Mouse (Mus musculus) liver, embryonic 12.5 days (tissue): ENCODE measurements around the gene Wdr26. TPM values are rescaled to one million over a fixed set of nuclear protein-coding genes. Genes with fewer than 3 reads are reported as not detected.

Experiments used
- ATAC-seq: fragments of 200-750 bp; cut with Nextera tagmentation; 2 replicates; pipeline ENCODE4 v1.8.0; 2017; ENCODE audit warnings: moderate number of reproducible peaks, mild to moderate bottlenecking, moderate library complexity
- H3K27ac ChIP-seq: fragments of 300-500 bp; sonication (generic); 2 replicates; pipeline ENCODE4 v1.5.1; 2016; ENCODE audit warnings: mild to moderate bottlenecking
- H3K27me3 ChIP-seq: fragments of 300-500 bp; sonication (generic); replicated peaks from 2 replicates; pipeline ENCODE4 v1.6.1; 2016; ENCODE audit warnings: mild to moderate bottlenecking, moderate library complexity
- H3K36me3 ChIP-seq: fragments of 300-500 bp; sonication (generic); 2 replicates; pipeline ENCODE4 v1.6.1; 2016; ENCODE audit warnings: mild to moderate bottlenecking, moderate library complexity
- H3K4me1 ChIP-seq: fragments of 300-500 bp; sonication (generic); 2 replicates; pipeline ENCODE4 v1.6.1; 2016
- H3K4me2 ChIP-seq: fragments of 300-500 bp; sonication (generic); 2 replicates; pipeline ENCODE4 v1.6.1; 2016; ENCODE audit warnings: mild to moderate bottlenecking, moderate library complexity
- H3K4me3 ChIP-seq: fragments of 300-500 bp; sonication (generic); 2 replicates; pipeline ENCODE4 v1.5.1; 2016; ENCODE audit warnings: mild to moderate bottlenecking, moderate library complexity
- H3K9ac ChIP-seq: fragments of 300-500 bp; sonication (generic); 2 replicates; pipeline ENCODE4 v1.6.1; 2016; ENCODE audit warnings: mild to moderate bottlenecking, moderate library complexity
- H3K9me3 ChIP-seq: fragments of 300-500 bp; sonication (generic); replicated peaks from 2 replicates; pipeline ENCODE4 v1.6.1; 2016; ENCODE audit warnings: mild to moderate bottlenecking, moderate library complexity
- WGBS: fragments of 180-500 bp; shearing (Covaris S2); methylation state at CpG from one replicate; pipeline ENCODE4 v1.1.7; 2016; ENCODE audit not compliant: insufficient replicate concordance; 5-methylcytosine and 5-hydroxymethylcytosine counted together
- polyA plus RNA-seq: library from polyadenylated mRNA; unstranded; fragments of >200 nt; fragmentation: Nextera tagmentation; extraction: Ambion mirVana; gene quantifications from 2 replicates; pipeline ENCODE4 v1.2.1, GENCODE M21; 2016

The Wdr26 gene
- polyA plus RNA-seq, 1 experiment from 2014 or later, result 52.5 TPM

- peak overlapping the region; percentile 100 for H3K27ac ChIP-seq
- 65% methylated on average over 9 of the region's 9 CpGs for WGBS
- H3K9ac ChIP-seq, result peak overlapping the region; percentile 87
- H3K27me3 ChIP-seq, result no peaks in the 10 kb centered on the region
- no peaks in the 10 kb centered on the region for H3K36me3 ChIP-seq
- H3K4me2 ChIP-seq, result peak overlapping the region; percentile 94
- H3K9me3 ChIP-seq, result peaks cover under 1% of the 10 kb centered on the region; the same call in 1 of the 2 replicates
- peak overlapping the region; percentile 61 for H3K4me3 ChIP-seq
- H3K4me1 ChIP-seq, result peaks cover 70% of the 10 kb centered on the region
- ATAC-seq, result no peak
Measured at GRCm38 (mm10) chr1:181255450-181255849, 43.6 kb upstream of the Wdr26 start.

DNA sequence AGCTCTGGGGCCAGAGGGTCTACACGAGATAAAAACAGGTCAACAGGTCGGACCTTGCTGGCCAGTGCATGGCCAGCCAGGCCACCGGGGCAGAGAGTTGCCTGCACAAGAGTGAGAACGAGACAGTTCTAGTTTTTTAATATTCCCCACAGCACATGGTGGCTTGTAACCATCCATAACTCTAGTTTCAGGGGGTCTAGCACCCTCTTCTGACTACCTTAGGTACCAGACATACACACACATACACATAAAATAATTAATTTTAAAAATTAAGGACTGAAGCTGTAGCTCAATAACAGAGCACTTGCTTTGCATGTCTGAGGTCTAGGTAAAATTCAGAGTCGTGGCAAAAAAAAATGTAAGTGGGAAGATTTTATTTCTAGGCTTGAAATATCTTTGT lies 39.8 kb upstream of the Wdr26 start:
- H3K27me3 ChIP-seq, result no peaks in the 10 kb centered on the region
- H3K9ac ChIP-seq, result no peak overlapping the region
- peaks cover 65% of the 10 kb centered on the region for H3K4me1 ChIP-seq
- WGBS, result 78% methylated on average over 5 of the region's 5 CpGs
- no peak overlapping the region for H3K4me2 ChIP-seq
- 0 out of 2 replicates have a peak, but pooled peaks cover 3% of the 10 kb centered on the region for H3K36me3 ChIP-seq
- H3K9me3 ChIP-seq, result peaks cover 4% of the 10 kb centered on the region; the same call in 1 of the 2 replicates
- peak overlapping the region; percentile 43; the same call in 1 of the 2 replicates for H3K27ac ChIP-seq
- no peak overlapping the region for H3K4me3 ChIP-seq
- ATAC-seq, result no peak

- Histone ChIP-seq H3K4me1 (peaks cover 65% of the 10 kb centered on the region), H3K36me3 (0 out of 2 replicates have a peak, but pooled peaks cover 3% of the 10 kb centered on the region), H3K9me3 (peaks cover 4% of the 10 kb centered on the region; the same call in 1 of the 2 replicates), H3K27me3 (no peaks in the 10 kb centered on the region), H3K27ac (peak overlapping the region; percentile 15; the same call in 1 of the 2 replicates), H3K4me2 (no peak overlapping the region), H3K9ac (no peak overlapping the region), H3K4me3 (no peak overlapping the region)
- WGBS, result 92% methylated on average over 8 of the region's 8 CpGs
- ATAC-seq, result no peak
Measured at GRCm38 (mm10) chr1:181250961-181251360, 39.2 kb upstream of the Wdr26 start.

DNA sequence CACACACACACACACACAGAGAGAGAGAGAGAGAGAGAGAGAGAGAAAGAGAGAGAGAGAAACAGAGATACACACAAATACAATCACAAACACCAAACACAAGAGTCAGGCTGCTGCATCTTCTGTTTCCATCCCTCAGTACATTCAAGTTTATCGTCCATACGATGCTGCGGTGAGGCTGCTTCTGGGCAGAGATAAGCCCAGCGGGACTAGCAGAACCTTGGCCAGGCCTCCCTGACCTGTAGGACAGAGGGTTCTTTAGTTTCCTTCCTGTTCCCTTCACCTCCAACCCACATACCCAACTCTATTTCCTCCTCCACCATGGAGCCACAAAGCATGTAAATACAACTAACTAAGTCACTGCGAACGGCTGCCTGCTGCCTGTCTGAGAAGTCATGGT lies 37.7 kb upstream of the Wdr26 start:
- no peaks in the 10 kb centered on the region for H3K27me3 ChIP-seq
- peak overlapping the region; percentile 48 for H3K4me2 ChIP-seq
- ATAC-seq, result peak; percentile 82
- H3K36me3 ChIP-seq, result 0 out of 2 replicates have a peak, but pooled peaks cover 3% of the 10 kb centered on the region
- peak overlapping the region; percentile 99 for H3K27ac ChIP-seq
- 22% methylated on average over 6 of the region's 6 CpGs for WGBS
- peaks cover 4% of the 10 kb centered on the region; the same call in 1 of the 2 replicates for H3K9me3 ChIP-seq
- peaks cover 65% of the 10 kb centered on the region for H3K4me1 ChIP-seq
- peak overlapping the region; percentile 45 for H3K9ac ChIP-seq
- H3K4me3 ChIP-seq, result no peak overlapping the region

GRCm38 (mm10) chr1:181247175-181247574 lies 35.4 kb upstream of the Wdr26 start:
- peak overlapping the region; percentile 99 for H3K27ac ChIP-seq
- no peak for ATAC-seq
- H3K9ac ChIP-seq, result peak overlapping the region; percentile 69
- H3K9me3 ChIP-seq, result peaks cover 4% of the 10 kb centered on the region; the same call in 1 of the 2 replicates
- H3K4me3 ChIP-seq, result 0 out of 2 replicates have a peak overlapping the region, but pooled peaks have one; percentile 8
- H3K4me2 ChIP-seq, result peak overlapping the region; percentile 69
- 30% methylated on average over 3 of the region's 3 CpGs for WGBS
- peaks cover 60% of the 10 kb centered on the region for H3K4me1 ChIP-seq
- H3K27me3 ChIP-seq, result no peaks in the 10 kb centered on the region
- 0 out of 2 replicates have a peak, but pooled peaks cover 3% of the 10 kb centered on the region for H3K36me3 ChIP-seq

DNA sequence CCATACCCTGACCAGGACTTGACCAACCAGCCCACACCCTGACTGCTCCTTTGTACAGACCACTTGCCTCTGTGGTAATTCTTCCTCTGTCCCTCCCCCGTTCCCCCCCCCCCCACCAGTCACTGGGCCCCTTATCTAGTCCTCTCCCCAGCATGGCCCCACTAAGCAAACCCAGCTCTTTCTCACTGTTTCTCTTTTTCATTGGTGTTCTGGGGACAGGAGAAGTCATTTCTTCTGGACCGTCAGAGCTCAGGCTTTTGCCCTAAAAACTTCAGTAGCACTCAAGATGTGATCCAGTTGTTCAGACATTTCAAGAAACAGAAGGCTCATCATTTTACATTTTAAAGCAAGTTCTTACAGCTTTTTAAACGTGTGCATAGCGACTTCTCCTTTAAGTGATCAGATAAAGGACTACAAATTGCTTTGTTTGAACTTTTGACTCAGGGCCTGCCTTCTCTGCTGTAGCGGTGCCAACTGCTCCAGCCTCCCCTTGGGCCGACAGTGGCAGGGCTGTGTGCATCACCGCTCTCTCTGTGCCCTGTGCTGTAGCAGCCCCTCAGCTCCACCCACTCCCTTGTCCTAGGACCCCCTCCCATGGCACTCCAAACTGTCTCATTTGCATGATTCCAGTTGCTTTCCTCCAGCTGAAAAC lies 34.8 kb upstream of the Wdr26 start:
- 7% methylated on average over 6 of the region's 7 CpGs for WGBS
- H3K9me3 ChIP-seq, result peaks cover 4% of the 10 kb centered on the region; the same call in 1 of the 2 replicates
- peak overlapping the region; percentile 18 for H3K4me3 ChIP-seq
- H3K27ac ChIP-seq, result peak overlapping the region; percentile 99
- peak overlapping the region; percentile 69 for H3K4me2 ChIP-seq
- no peaks in the 10 kb centered on the region for H3K27me3 ChIP-seq
- H3K9ac ChIP-seq, result peak overlapping the region; percentile 69
- peaks cover 60% of the 10 kb centered on the region for H3K4me1 ChIP-seq
- H3K36me3 ChIP-seq, result 0 out of 2 replicates have a peak, but pooled peaks cover 3% of the 10 kb centered on the region
- peak; percentile 70 for ATAC-seq

- peaks cover 60% of the 10 kb centered on the region for H3K4me1 ChIP-seq
- 37% methylated on average over 11 of the region's 11 CpGs for WGBS
- H3K4me3 ChIP-seq, result peak overlapping the region; percentile 18
- 0 out of 2 replicates have a peak, but pooled peaks cover 3% of the 10 kb centered on the region for H3K36me3 ChIP-seq
- H3K27me3 ChIP-seq, result no peaks in the 10 kb centered on the region
- H3K9me3 ChIP-seq, result peaks cover 4% of the 10 kb centered on the region; the same call in 1 of the 2 replicates
- peak overlapping the region; percentile 69 for H3K4me2 ChIP-seq
- H3K9ac ChIP-seq, result peak overlapping the region; percentile 69
- ATAC-seq, result peak; percentile 87
- H3K27ac ChIP-seq, result peak overlapping the region; percentile 99
Measured at GRCm38 (mm10) chr1:181245554-181246486, 34.0 kb upstream of the Wdr26 start.

- 93% methylated on average over 2 of the region's 2 CpGs for WGBS
- Histone ChIP-seq H3K27ac (peak overlapping the region; percentile 99), H3K27me3 (no peaks in the 10 kb centered on the region), H3K9me3 (no peaks in the 10 kb centered on the region), H3K4me1 (peaks cover 60% of the 10 kb centered on the region), H3K36me3 (no peaks in the 10 kb centered on the region), H3K9ac (peak overlapping the region; percentile 69; the same call in 1 of the 2 replicates), H3K4me3 (no peak overlapping the region), H3K4me2 (peak overlapping the region; percentile 69; the same call in 1 of the 2 replicates)
- no peak for ATAC-seq
Measured at GRCm38 (mm10) chr1:181245067-181245466, 33.3 kb upstream of the Wdr26 start.

DNA sequence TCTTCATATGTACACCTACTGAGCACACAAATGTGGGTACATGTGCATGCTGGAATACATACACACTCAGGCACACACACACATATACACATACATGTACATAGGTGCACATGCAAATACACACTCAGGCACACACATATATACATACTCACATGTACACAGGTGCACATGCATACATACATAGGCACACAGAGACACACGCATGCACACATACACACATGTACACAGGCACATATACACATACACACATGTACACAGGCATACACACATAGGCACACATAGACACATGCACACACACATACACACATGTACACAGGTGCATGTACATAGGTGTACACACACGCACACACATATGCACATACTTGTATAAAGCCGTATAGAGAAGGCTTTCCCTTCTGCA lies 29.4 kb upstream of the Wdr26 start:
- no peak overlapping the region for H3K9ac ChIP-seq
- no peaks in the 10 kb centered on the region for H3K36me3 ChIP-seq
- ATAC-seq, result no peak
- no peak overlapping the region for H3K4me3 ChIP-seq
- H3K27me3 ChIP-seq, result no peaks in the 10 kb centered on the region
- H3K27ac ChIP-seq, result no peak overlapping the region
- H3K4me1 ChIP-seq, result peaks cover 28% of the 10 kb centered on the region
- WGBS, result 92% methylated on average over 3 of the region's 3 CpGs
- H3K9me3 ChIP-seq, result no peaks in the 10 kb centered on the region
- H3K4me2 ChIP-seq, result no peak overlapping the region

DNA sequence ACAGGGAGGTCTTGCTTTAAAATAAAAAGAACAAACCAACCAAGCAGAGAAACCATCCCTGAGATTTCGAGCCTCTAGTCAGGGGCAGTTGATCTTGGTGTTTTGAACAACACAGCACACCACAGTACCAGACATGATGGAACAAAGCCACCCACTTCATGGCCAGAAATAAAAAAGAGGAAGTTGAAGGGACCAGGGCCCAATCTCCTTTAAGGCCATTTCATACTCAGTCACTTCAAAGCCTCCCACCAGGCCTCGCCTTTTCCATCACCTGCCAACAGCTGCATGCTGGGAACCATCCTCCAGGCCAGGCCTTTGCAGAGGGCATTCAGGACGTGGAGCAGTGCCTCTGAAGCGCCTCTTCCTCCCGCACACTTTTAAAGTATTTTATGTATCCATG lies 25.5 kb upstream of the Wdr26 start:
- Histone ChIP-seq H3K9ac (no peak overlapping the region), H3K4me2 (no peak overlapping the region), H3K4me3 (no peak overlapping the region), H3K9me3 (no peaks in the 10 kb centered on the region), H3K4me1 (peaks cover 29% of the 10 kb centered on the region), H3K27ac (no peak overlapping the region), H3K27me3 (no peaks in the 10 kb centered on the region), H3K36me3 (no peaks in the 10 kb centered on the region)
- no peak for ATAC-seq
- WGBS, result 59% methylated on average over 5 of the region's 5 CpGs

- Histone ChIP-seq H3K36me3 (no peaks in the 10 kb centered on the region), H3K27me3 (no peaks in the 10 kb centered on the region), H3K4me1 (peaks cover 57% of the 10 kb centered on the region), H3K4me2 (peak overlapping the region; percentile 50), H3K4me3 (peak overlapping the region; percentile 22; the same call in 1 of the 2 replicates), H3K9me3 (no peaks in the 10 kb centered on the region), H3K27ac (peak overlapping the region; percentile 67), H3K9ac (peak overlapping the region; percentile 31; the same call in 1 of the 2 replicates)
- ATAC-seq, result no peak
- WGBS, result 29% methylated on average over 8 of the region's 8 CpGs
Measured at GRCm38 (mm10) chr1:181234326-181235035, 22.7 kb upstream of the Wdr26 start.
